Mouse (Mus musculus) heart, postnatal 0 days (tissue): Measurements from ENCODE around the gene Armh3. TPM values are rescaled to one million over a fixed set of nuclear protein-coding genes. Genes with fewer than 3 reads are reported as not detected.
A peak's percentile ranks its signal among the peaks of the same experiment; 100 is the strongest.

ENCODE experiments used
- ATAC-seq: fragments of 200-750 bp; cut with Nextera tagmentation; 2 replicates; pipeline ENCODE4 v1.8.0; 2017; ENCODE audit warnings: low read depth, moderate number of reproducible peaks, moderate library complexity; ENCODE audit not compliant: insufficient read depth
- DNase-seq: peaks from one replicate; pipeline ENCODE4 v3.0.0-alpha.2; 2016; ENCODE audit warnings: low spot score
- H3K27ac ChIP-seq: fragments of 300-500 bp; sonication (generic); 2 replicates; pipeline ENCODE4 v1.5.1; 2014; ENCODE audit warnings: low read depth, mild to moderate bottlenecking
- H3K27me3 ChIP-seq: fragments of 300-500 bp; sonication (generic); 2 replicates; pipeline ENCODE4 v1.6.1; 2014; ENCODE audit warnings: low read length, mixed read lengths; ENCODE audit not compliant: control insufficient read depth, insufficient read depth
- H3K36me3 ChIP-seq: fragments of 300-500 bp; sonication (generic); replicated peaks from 2 replicates; pipeline ENCODE4 v1.6.1; 2014; ENCODE audit warnings: low read length, mixed read lengths; ENCODE audit not compliant: control insufficient read depth, insufficient read depth
- H3K4me1 ChIP-seq: fragments of 300-500 bp; sonication (generic); 2 replicates; pipeline ENCODE4 v1.6.1; 2014; ENCODE audit warnings: antibody characterized with exemption; ENCODE audit not compliant: control insufficient read depth, insufficient read depth
- H3K4me2 ChIP-seq: fragments of 300-500 bp; sonication (generic); 2 replicates; pipeline ENCODE4 v1.6.1; 2014; ENCODE audit warnings: low read depth, mild to moderate bottlenecking, low read length, moderate library complexity
- H3K4me3 ChIP-seq: fragments of 300-500 bp; sonication (generic); 2 replicates; pipeline ENCODE4 v1.5.1; 2014; ENCODE audit warnings: low read depth, low read length
- H3K9ac ChIP-seq: fragments of 300-500 bp; sonication (generic); replicated peaks from 2 replicates; pipeline ENCODE4 v1.6.1; 2014; ENCODE audit warnings: low read depth, low read length, mixed read lengths
- H3K9me3 ChIP-seq: fragments of 300-500 bp; sonication (generic); replicated peaks from 2 replicates; pipeline ENCODE4 v1.6.1; 2016; ENCODE audit warnings: low read length; ENCODE audit not compliant: control insufficient read depth
- CTCF ChIP-seq: IDR thresholded peaks from 2 replicates; pipeline ENCODE4 v1.5.1; 2016; ENCODE audit warnings: antibody characterized with exemption, control low read depth, low read depth
- EP300 ChIP-seq: IDR thresholded peaks from 2 replicates; pipeline ENCODE4 v1.6.1; 2016; ENCODE audit warnings: antibody characterized with exemption, low read depth
- WGBS: fragments of 180-500 bp; shearing (Covaris S2); extraction: QIAGEN DNeasy Blood & Tissue Kit; methylation state at CpG from one replicate; pipeline ENCODE4 v1.1.7; 2014; 5-methylcytosine and 5-hydroxymethylcytosine counted together
- polyA plus RNA-seq: library from polyadenylated mRNA; unstranded; fragments of >200 nt; fragmentation: Nextera tagmentation; extraction: Ambion mirVana; gene quantifications from 2 replicates; pipeline ENCODE4 v1.2.1, GENCODE M21; 2015
- total RNA-seq: library from RNA; depleted of rRNA; stranded (reverse); fragments of >200 nt; gene quantifications from 2 replicates; pipeline ENCODE4 v1.2.3, GENCODE M21; 2014; ENCODE audit warnings: low replicate concordance

The Armh3 gene
- total and polyA plus RNA-seq, 2 experiments from 2014 or later: 11.1 to 11.4 TPM

DNA sequence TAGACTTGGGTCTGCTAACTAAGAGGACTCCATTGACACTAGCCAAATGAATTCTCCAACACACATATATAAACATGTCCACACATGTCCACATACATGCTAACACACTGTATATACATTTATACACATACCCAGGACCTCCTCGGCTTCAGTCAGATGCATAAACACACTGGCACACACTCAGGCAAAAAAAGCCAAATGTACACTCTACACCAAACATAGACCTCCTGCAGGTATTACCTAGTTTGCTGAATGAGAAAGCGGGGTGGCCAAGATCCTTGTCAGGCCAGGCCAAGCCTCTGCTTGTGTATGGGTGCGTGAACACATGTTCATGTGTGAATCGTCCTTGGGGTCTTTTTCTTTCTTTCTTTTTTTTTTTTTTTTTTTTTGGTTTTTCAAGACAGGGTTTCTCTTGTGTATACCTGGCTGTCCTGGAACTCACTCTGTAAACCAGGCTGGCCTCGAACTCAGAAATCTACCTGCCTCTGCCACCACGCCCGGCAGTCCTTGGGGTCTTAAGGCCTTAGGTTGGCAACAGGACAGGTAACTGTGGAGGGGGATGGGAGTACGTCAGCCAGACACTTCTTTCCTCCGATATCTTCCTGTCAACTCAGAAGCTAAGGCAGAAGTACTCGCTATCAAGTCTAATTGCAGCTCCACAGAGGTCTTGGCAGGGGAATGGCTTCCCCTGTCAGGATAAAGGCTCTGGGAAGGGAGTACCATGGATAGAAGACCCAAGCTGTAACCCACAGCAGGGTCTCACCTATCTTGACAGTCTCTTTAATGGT is 32.1 kb upstream of the Armh3 start:
- no peak for TF ChIP-seq CTCF
- ATAC-seq (no peak), DNase-seq (no peak)
- Histone ChIP-seq H3K9me3 (no peaks in the 10 kb centered on the region), H3K27ac (no peak overlapping the region), H3K4me2 (no peak overlapping the region), H3K36me3 (peaks cover 43% of the 10 kb centered on the region), H3K4me3 (no peak overlapping the region), H3K4me1 (no peaks in the 10 kb centered on the region; the same call in 1 of the 2 replicates), H3K27me3 (no peaks in the 10 kb centered on the region), H3K9ac (no peak overlapping the region)
- WGBS: 83% methylated on average over 10 of the region's 10 CpGs

DNA sequence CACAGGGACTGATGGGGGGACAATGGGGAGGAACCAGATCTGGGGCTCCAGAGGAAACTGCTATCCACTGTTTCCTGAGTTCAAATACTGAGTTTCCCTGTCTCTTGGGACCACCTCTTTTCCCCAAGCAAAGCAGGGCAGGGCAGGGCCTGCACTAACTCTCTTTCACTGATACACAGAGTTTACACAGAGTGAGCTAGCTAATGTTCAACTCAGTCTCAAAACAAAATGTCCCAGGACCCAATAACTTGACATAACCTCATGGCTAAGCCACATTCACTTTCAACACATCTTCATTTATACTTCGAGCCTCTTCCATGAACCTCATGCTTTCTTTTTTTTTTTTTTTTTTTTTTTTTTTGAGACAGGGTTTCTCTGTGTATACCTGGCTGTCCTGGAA is 31.4 kb upstream of the Armh3 start:
- DNase-seq: no peak
- Histone ChIP-seq H3K4me2 (no peak overlapping the region), H3K36me3 (peaks cover 36% of the 10 kb centered on the region), H3K4me3 (no peak overlapping the region), H3K27me3 (no peaks in the 10 kb centered on the region), H3K9ac (no peak overlapping the region), H3K27ac (no peak overlapping the region), H3K4me1 (no peaks in the 10 kb centered on the region; the same call in 1 of the 2 replicates), H3K9me3 (no peaks in the 10 kb centered on the region)
- TF ChIP-seq EP300 (no peak), CTCF (no peak)
- 89% methylated on average over 1 of the region's 1 CpGs for WGBS
- ATAC-seq: no peak

DNA sequence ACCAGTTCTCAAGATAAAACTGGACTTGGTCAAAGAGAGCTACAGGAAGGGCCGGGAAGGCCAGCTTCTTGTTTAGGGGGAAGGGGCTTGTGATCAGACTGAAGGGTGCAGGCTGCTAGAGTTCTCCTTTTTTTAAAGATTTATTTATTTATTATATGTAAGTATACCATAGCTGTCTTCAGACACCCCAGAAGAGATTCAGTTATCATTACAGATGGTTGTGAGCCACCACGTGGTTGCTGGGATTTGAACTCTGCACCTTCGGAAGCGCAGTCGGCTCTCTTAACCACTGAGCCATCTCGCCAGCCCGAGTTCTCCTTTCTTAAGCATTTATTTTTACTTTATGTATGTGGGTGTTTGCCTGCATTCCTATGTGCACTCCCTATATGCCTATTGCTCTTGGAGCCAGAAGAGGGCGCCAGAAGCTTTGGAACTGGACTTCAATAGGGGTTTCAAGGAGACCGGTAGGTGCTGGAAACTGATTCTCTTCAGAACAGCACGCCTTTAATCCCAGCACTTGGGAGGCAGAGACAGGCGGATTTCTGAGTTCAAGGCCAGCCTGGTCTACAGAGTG is 30.5 kb upstream of the Armh3 start:
- no peak overlapping the region for H3K9ac ChIP-seq
- 70% methylated on average over 11 of the region's 11 CpGs for WGBS
- no peak overlapping the region for H3K4me3 ChIP-seq
- TF ChIP-seq CTCF (no peak; the same call in 1 of the 2 replicates), EP300 (no peak)
- H3K9me3 ChIP-seq: no peaks in the 10 kb centered on the region
- no peak overlapping the region for H3K4me2 ChIP-seq
- ATAC-seq: no peak
- H3K36me3 ChIP-seq: peaks cover 28% of the 10 kb centered on the region
- no peaks in the 10 kb centered on the region; the same call in 1 of the 2 replicates for H3K4me1 ChIP-seq
- H3K27ac ChIP-seq: no peak overlapping the region
- no peak for DNase-seq
- no peaks in the 10 kb centered on the region for H3K27me3 ChIP-seq

DNA sequence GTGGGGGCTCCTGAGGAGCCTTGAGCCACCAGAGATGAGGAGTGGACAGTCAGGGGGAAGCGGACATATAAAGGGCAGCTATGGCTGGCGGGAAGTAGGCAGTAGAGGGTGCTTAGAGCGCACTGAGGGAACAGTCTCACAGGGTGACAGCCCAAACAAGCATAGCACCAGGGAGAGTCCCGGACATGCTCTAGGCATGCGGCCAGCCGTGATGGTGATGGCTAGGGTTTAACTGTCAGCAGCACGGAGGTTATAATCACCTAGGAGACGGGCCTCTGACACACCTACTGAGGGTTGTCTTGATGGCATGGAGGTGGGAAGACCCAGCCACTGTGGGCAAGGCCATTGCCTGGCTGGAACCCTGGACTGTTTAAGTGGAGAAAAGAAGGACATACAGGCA is 28.3 kb upstream of the Armh3 start:
- TF ChIP-seq EP300: no peak
- TF ChIP-seq CTCF: no peak
- Histone ChIP-seq H3K9ac (no peak overlapping the region), H3K9me3 (no peaks in the 10 kb centered on the region), H3K4me2 (no peak overlapping the region), H3K4me3 (no peak overlapping the region), H3K36me3 (0 out of 2 replicates have a peak, but pooled peaks cover 5% of the 10 kb centered on the region), H3K27me3 (no peaks in the 10 kb centered on the region), H3K27ac (peak overlapping the region; percentile 36; the same call in 1 of the 2 replicates), H3K4me1 (no peaks in the 10 kb centered on the region; the same call in 1 of the 2 replicates)
- DNase-seq (no peak), ATAC-seq (peak; percentile 89)
- 33% methylated on average over 8 of the region's 8 CpGs for WGBS

DNA sequence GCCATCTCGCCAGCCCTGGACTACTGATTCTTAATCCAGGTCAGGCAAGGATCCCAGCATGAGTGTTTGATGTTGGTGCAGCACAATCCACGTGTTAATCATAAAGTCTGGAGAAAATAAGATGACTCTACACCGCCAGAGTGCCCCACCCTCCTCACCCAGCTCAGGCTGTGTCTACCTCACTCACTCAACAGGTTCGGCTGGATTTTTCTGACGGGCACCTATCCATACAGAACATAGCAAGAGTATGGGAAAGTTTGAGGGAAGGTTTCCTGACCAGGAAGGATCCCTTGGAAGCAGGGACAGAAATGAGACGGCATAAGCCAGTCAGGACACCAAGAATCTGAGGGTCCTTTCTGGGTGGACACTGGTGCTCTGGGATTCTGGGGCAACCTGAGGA is 26.7 kb upstream of the Armh3 start:
- ATAC-seq: no peak
- Histone ChIP-seq H3K4me2 (no peak overlapping the region), H3K36me3 (no peaks in the 10 kb centered on the region), H3K27me3 (no peaks in the 10 kb centered on the region), H3K27ac (no peak overlapping the region), H3K4me3 (no peak overlapping the region), H3K4me1 (no peaks in the 10 kb centered on the region; the same call in 1 of the 2 replicates), H3K9ac (no peak overlapping the region), H3K9me3 (no peaks in the 10 kb centered on the region)
- 78% methylated on average over 6 of the region's 6 CpGs for WGBS
- no peak for DNase-seq
- no peak for TF ChIP-seq CTCF
- no peak for TF ChIP-seq EP300
